Mouse (Mus musculus) yolk sac, embryonic 10.5 days (tissue): ENCODE data around the gene Ptprn.
"Not testable (repeated sequence)": the region's sequence is repeated elsewhere in the genome, so short reads cannot be mapped to it uniquely, and the experiment has no call there.

Source experiments
- DNase-seq: peaks from one replicate; pipeline ENCODE4 v3.0.0-alpha.2; 2017; ENCODE audit warnings: low spot score

Ptprn gene

GRCm38 (mm10) chr1:75253029-75253428, 11.3 kb downstream of the Ptprn start:
- no peak for DNase-seq

- DNase-seq = no peak
These were observed 12.0 kb downstream of the Ptprn start for GRCm38 (mm10) chr1:75252308-75252707.

- peak; percentile 83 for DNase-seq
These were observed 13.0 kb downstream of the Ptprn start for GRCm38 (mm10) chr1:75251112-75251970.

- DNase-seq = no peak
These were observed 13.8 kb downstream of the Ptprn start for GRCm38 (mm10) chr1:75250498-75250897.

- no peak for DNase-seq
These were observed 16.1 kb downstream of the Ptprn start for GRCm38 (mm10) chr1:75248041-75248772.

- no peak for DNase-seq
These were observed 17.0 kb downstream of the Ptprn start for GRCm38 (mm10) chr1:75247071-75247930.

- DNase-seq = peak; percentile 51
These were observed 19.5 kb downstream of the Ptprn start for GRCm38 (mm10) chr1:75244836-75245235.

GRCm38 (mm10) chr1:75244175-75244826, 20.0 kb downstream of the Ptprn start:
- no peak for DNase-seq

GRCm38 (mm10) chr1:75243411-75243810, 20.9 kb downstream of the Ptprn start:
- no peak for DNase-seq

GRCm38 (mm10) chr1:75239591-75239990, 24.7 kb downstream of the Ptprn start:
- DNase-seq = no peak

GRCm38 (mm10) chr1:75236117-75237050, 27.9 kb downstream of the Ptprn start, which contains the start of gene Dnajb2:
TSS of gene Dnajb2 (plus strand) at chr1:75236406.
- DNase-seq = peak; percentile 94

GRCm38 (mm10) chr1:75234606-75235005, 29.7 kb downstream of the Ptprn start:
- DNase-seq = peak; percentile 56

GRCm38 (mm10) chr1:75232489-75232888, 31.8 kb downstream of the Ptprn start:
- not testable (repeated sequence) for DNase-seq

- DNase-seq = no peak
These were observed 32.6 kb downstream of the Ptprn start, which contains the start of gene A630095N17Rik for GRCm38 (mm10) chr1:75231664-75232152. TSS of gene A630095N17Rik (minus strand) at chr1:75232102.

- DNase-seq = no peak
These were observed 33.1 kb downstream of the Ptprn start for GRCm38 (mm10) chr1:75231224-75231623.

GRCm38 (mm10) chr1:75230335-75230994, 33.8 kb downstream of the Ptprn start:
- DNase-seq = no peak

GRCm38 (mm10) chr1:75229158-75229557, 35.1 kb downstream of the Ptprn start:
- no peak for DNase-seq

GRCm38 (mm10) chr1:75227653-75228052, 36.6 kb downstream of the Ptprn start:
- DNase-seq = no peak

GRCm38 (mm10) chr1:75226138-75226537, 38.2 kb downstream of the Ptprn start:
- no peak for DNase-seq

- no peak for DNase-seq
These were observed 38.8 kb downstream of the Ptprn start for GRCm38 (mm10) chr1:75225473-75225872.
